Mouse (Mus musculus): ENCODE data around the gene Son. TPM values are rescaled to one million over a fixed set of nuclear protein-coding genes. Genes with fewer than 3 reads are reported as not detected.

Son gene
- polyA plus RNA-seq, 1 experiment from 2014 or later, result 101 TPM

- Histone ChIP-seq H3K4me1 (replicated peaks) (no peaks in the 10 kb centered on the region), H3K27me3 (replicated peaks) (no peaks in the 10 kb centered on the region), H3K27ac (no peak overlapping the region), H3K4me3 (replicated peaks) (no peak overlapping the region), H3K9me3 (no peaks in the 10 kb centered on the region), H3K4me2 (replicated peaks) (no peak overlapping the region), H3K9ac (no peak overlapping the region), H3K36me3 (peaks cover 67% of the 10 kb centered on the region)
- ATAC-seq, result no peak
- 68% methylated on average over 1 of the region's 1 CpGs for WGBS
These were observed 14.1 kb downstream of the Son start for GRCm38 (mm10) chr16:91661397-91661796.

- Histone ChIP-seq H3K9ac (no peak overlapping the region), H3K27ac (no peak overlapping the region), H3K4me3 (replicated peaks) (no peak overlapping the region), H3K36me3 (peaks cover 62% of the 10 kb centered on the region), H3K4me1 (replicated peaks) (no peaks in the 10 kb centered on the region), H3K4me2 (replicated peaks) (no peak overlapping the region), H3K27me3 (replicated peaks) (no peaks in the 10 kb centered on the region), H3K9me3 (no peaks in the 10 kb centered on the region)
- 96% methylated on average over 16 of the region's 16 CpGs for WGBS
- no peak for ATAC-seq
These were observed 15.0 kb downstream of the Son start for GRCm38 (mm10) chr16:91662336-91662735.

- Histone ChIP-seq H3K4me3 (replicated peaks) (no peak overlapping the region), H3K4me1 (replicated peaks) (no peaks in the 10 kb centered on the region), H3K27me3 (replicated peaks) (no peaks in the 10 kb centered on the region), H3K36me3 (peaks cover 49% of the 10 kb centered on the region), H3K4me2 (replicated peaks) (no peak overlapping the region), H3K9ac (no peak overlapping the region), H3K9me3 (no peaks in the 10 kb centered on the region), H3K27ac (no peak overlapping the region)
- no peak for ATAC-seq
- 91% methylated on average over 3 of the region's 3 CpGs for WGBS
These were observed 16.5 kb downstream of the Son start for GRCm38 (mm10) chr16:91663795-91664194.

- Histone ChIP-seq H3K9me3 (no peaks in the 10 kb centered on the region), H3K27me3 (replicated peaks) (no peaks in the 10 kb centered on the region), H3K9ac (no peak overlapping the region), H3K36me3 (peaks cover 45% of the 10 kb centered on the region), H3K27ac (no peak overlapping the region), H3K4me2 (replicated peaks) (no peak overlapping the region), H3K4me3 (replicated peaks) (no peak overlapping the region), H3K4me1 (replicated peaks) (no peaks in the 10 kb centered on the region)
- 72% methylated on average over 4 of the region's 4 CpGs for WGBS
- ATAC-seq, result no peak
These were observed 27.2 kb downstream of the Son start for GRCm38 (mm10) chr16:91674500-91674899.

DNA sequence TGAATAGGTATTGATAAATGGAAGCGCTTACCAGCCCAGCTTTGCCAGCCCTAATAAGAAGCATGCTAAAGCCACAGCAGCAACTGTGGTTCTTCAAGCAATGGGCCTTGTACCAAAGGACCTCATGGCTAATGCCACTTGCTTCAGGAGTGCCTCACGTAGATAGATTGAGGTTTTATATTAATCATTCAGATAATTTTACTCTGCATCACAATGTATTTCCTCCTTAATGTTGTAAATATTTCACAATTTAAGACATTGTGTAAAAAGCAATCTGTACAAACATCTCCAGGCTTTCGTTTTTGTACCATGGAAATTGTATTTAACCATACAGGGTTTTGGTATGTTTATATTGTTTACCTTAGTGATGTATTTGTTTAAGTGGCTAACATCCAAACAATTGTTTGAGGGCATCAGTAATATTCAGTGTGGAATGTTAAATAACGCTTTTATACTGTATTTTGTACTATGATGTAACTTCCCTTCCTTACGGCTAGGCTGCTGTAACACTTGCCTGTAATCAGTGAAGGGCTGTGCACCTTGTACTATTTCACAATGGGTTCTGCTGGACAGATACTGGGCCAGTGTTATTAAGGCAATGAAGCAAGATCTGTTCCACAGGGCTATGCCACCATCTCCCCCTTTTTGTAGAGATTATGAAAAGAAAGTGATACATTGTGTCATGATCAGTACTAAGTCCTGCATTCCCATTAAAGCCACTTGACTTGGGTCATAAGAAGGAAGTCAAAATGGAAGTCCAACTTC lies 31.0 kb downstream of the Son start:
- Histone ChIP-seq H3K9ac (no peak overlapping the region), H3K9me3 (no peaks in the 10 kb centered on the region), H3K4me3 (replicated peaks) (no peak overlapping the region), H3K4me2 (replicated peaks) (no peak overlapping the region), H3K4me1 (replicated peaks) (no peaks in the 10 kb centered on the region), H3K27me3 (replicated peaks) (no peaks in the 10 kb centered on the region), H3K27ac (no peak overlapping the region), H3K36me3 (peaks cover 23% of the 10 kb centered on the region)
- peak; percentile 91 for ATAC-seq
- WGBS, result 76% methylated on average over 5 of the region's 5 CpGs

DNA sequence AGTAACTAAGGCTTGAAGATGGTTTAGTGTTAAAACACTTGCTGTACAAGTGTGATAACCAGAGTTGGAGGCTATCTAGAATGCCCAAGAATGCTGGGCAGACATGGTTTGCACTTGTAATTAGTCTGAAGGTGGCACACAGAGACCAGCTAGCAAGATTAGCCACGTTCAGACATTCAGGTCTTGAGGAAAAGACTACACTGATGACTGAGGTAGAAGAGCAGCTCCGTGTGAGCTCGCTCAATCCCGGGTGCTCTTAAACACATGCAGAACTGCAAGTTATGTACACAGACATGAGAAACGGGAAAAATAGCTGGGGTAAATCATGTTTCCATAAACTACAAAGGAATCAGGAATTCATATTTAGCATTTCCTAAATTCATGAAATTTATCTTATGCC lies 33.4 kb downstream of the Son start:
- no peaks in the 10 kb centered on the region for H3K4me1 ChIP-seq (replicated peaks)
- 77% methylated on average over 5 of the region's 5 CpGs for WGBS
- peaks cover 20% of the 10 kb centered on the region for H3K36me3 ChIP-seq
- H3K27ac ChIP-seq, result no peak overlapping the region
- no peaks in the 10 kb centered on the region for H3K9me3 ChIP-seq
- no peak overlapping the region for H3K4me3 ChIP-seq (replicated peaks)
- H3K9ac ChIP-seq, result no peak overlapping the region
- H3K4me2 ChIP-seq (replicated peaks), result no peak overlapping the region
- no peak for ATAC-seq
- no peaks in the 10 kb centered on the region for H3K27me3 ChIP-seq (replicated peaks)

GRCm38 (mm10) chr16:91685526-91685925 lies 38.2 kb downstream of the Son start:
- ATAC-seq, result no peak
- H3K9me3 ChIP-seq, result no peaks in the 10 kb centered on the region
- H3K27ac ChIP-seq, result no peak overlapping the region
- no peak overlapping the region for H3K4me3 ChIP-seq (replicated peaks)
- H3K4me2 ChIP-seq (replicated peaks), result no peak overlapping the region
- 76% methylated on average over 5 of the region's 5 CpGs for WGBS
- H3K9ac ChIP-seq, result no peak overlapping the region
- no peaks in the 10 kb centered on the region for H3K27me3 ChIP-seq (replicated peaks)
- H3K4me1 ChIP-seq (replicated peaks), result peaks cover 3% of the 10 kb centered on the region
- peaks cover 8% of the 10 kb centered on the region for H3K36me3 ChIP-seq

DNA sequence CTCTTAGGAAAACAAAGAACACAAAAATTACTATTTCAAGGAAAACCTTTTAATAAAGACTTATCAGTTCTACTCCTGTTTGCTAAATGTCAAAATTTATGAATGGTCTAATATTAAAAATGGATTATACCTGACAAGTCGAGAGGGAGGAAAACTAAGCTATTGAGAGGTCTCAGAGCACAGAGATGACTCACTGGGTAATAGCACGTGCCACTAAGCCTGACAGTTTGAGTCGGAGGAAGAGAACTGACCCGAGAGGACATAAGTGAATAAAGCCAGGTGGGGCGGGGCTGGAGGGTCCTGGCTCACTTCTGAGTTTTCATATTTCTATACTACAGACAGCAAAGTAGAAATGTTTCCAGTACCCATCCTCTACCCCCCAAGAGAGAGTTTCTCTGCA lies 39.1 kb downstream of the Son start:
- H3K9ac ChIP-seq, result no peak overlapping the region

GRCm38 (mm10) chr16:91688023-91688618 lies 40.8 kb downstream of the Son start:
- Histone ChIP-seq H3K9me3 (no peaks in the 10 kb centered on the region), H3K36me3 (peaks cover 8% of the 10 kb centered on the region), H3K4me3 (replicated peaks) (peak overlapping the region; percentile 97), H3K9ac (peak overlapping the region; percentile 91), H3K4me2 (replicated peaks) (peak overlapping the region; percentile 91), H3K27ac (peak overlapping the region; percentile 70), H3K4me1 (replicated peaks) (peaks cover 3% of the 10 kb centered on the region), H3K27me3 (replicated peaks) (no peaks in the 10 kb centered on the region)
- WGBS, result 1% methylated on average over 51 of the region's 51 CpGs
- peak; percentile 70 for ATAC-seq

More for the DNA sequence above, 39.1 kb downstream of the Son start:
- no peak overlapping the region for H3K4me2 ChIP-seq (replicated peaks)
- no peak overlapping the region for H3K4me3 ChIP-seq (replicated peaks)
- peaks cover 8% of the 10 kb centered on the region for H3K36me3 ChIP-seq
- no peaks in the 10 kb centered on the region for H3K27me3 ChIP-seq (replicated peaks)
- no peak overlapping the region for H3K27ac ChIP-seq
- no peaks in the 10 kb centered on the region for H3K9me3 ChIP-seq
- 69% methylated on average over 5 of the region's 5 CpGs for WGBS
- no peak for ATAC-seq
- H3K4me1 ChIP-seq (replicated peaks), result peaks cover 3% of the 10 kb centered on the region

GRCm38 (mm10) chr16:91688619-91689334 lies 41.5 kb downstream of the Son start, which contains the start of gene Donson:
Gene Donson, minus strand, starts transcription at chr16:91688770.
- Histone ChIP-seq H3K27ac (peak within 1 kb of the TSS; percentile 72), H3K27me3 (replicated peaks) (no peaks in the 10 kb centered on the region), H3K36me3 (peaks cover 8% of the 10 kb centered on the region), H3K4me2 (replicated peaks) (peak within 1 kb of the TSS; percentile 91), H3K9me3 (no peaks in the 10 kb centered on the region), H3K4me1 (replicated peaks) (peaks cover 3% of the 10 kb centered on the region), H3K9ac (peak within 1 kb of the TSS; percentile 91), H3K4me3 (replicated peaks) (peak within 1 kb of the TSS; percentile 97)
- ATAC-seq, result peak; percentile 100
- WGBS, result under 1% methylated on average over 70 of the region's 71 CpGs

DNA sequence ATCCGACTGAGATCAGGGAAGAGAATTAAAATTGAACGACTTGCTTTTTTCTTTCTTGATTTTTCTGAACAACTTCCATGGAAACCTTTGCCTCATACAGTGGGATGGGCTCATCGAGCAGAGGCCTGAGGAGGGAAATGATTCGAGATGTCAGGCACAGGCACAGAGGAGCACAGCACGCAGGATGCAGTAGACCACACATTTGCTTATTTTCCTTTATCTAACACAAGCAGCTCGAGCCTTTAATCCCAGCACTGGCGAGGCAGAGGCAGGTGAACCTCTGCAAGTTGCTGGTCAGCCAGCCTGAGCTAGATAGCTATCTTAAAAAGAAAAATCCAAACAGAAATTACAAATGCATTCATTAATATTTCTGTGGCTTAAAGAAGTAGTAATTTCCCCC lies 42.5 kb downstream of the Son start:
- peaks cover 3% of the 10 kb centered on the region for H3K4me1 ChIP-seq (replicated peaks)
- no peak overlapping the region for H3K4me3 ChIP-seq (replicated peaks)
- H3K9me3 ChIP-seq, result no peaks in the 10 kb centered on the region
- H3K4me2 ChIP-seq (replicated peaks), result 0 out of 2 replicates have a peak overlapping the region, but pooled peaks have one; percentile 3
- no peak overlapping the region for H3K27ac ChIP-seq
- ATAC-seq, result no peak
- H3K27me3 ChIP-seq (replicated peaks), result no peaks in the 10 kb centered on the region
- peaks cover 3% of the 10 kb centered on the region; the same call in 1 of the 2 replicates for H3K36me3 ChIP-seq
- 55% methylated on average over 7 of the region's 7 CpGs for WGBS
- H3K9ac ChIP-seq, result no peak overlapping the region

GRCm38 (mm10) chr16:91694455-91695084 lies 47.3 kb downstream of the Son start:
- peak; percentile 91 for ATAC-seq
- Histone ChIP-seq H3K27me3 (replicated peaks) (no peaks in the 10 kb centered on the region), H3K27ac (no peak overlapping the region), H3K4me3 (replicated peaks) (no peak overlapping the region), H3K4me1 (replicated peaks) (peaks cover 3% of the 10 kb centered on the region; the same call in 1 of the 2 replicates), H3K4me2 (replicated peaks) (no peak overlapping the region), H3K9me3 (no peaks in the 10 kb centered on the region), H3K36me3 (peaks cover 13% of the 10 kb centered on the region), H3K9ac (no peak overlapping the region)
- 29% methylated on average over 14 of the region's 14 CpGs for WGBS

All from intestine, embryonic 15.5 days (tissue).